Mouse (Mus musculus) heart, postnatal 0 days (tissue): Measurements from ENCODE around the gene Foxf1. TPM values are rescaled to one million over a fixed set of nuclear protein-coding genes. Genes with fewer than 3 reads are reported as not detected.
A peak's percentile ranks its signal among the peaks of the same experiment; 100 is the strongest.

Source experiments
- ATAC-seq: fragments of 200-750 bp; cut with Nextera tagmentation; 2 replicates; pipeline ENCODE4 v1.8.0; 2017; ENCODE audit warnings: low read depth, moderate number of reproducible peaks, moderate library complexity; ENCODE audit not compliant: insufficient read depth
- DNase-seq: peaks from one replicate; pipeline ENCODE4 v3.0.0-alpha.2; 2016; ENCODE audit warnings: low spot score
- H3K27ac ChIP-seq: fragments of 300-500 bp; sonication (generic); 2 replicates; pipeline ENCODE4 v1.5.1; 2014; ENCODE audit warnings: low read depth, mild to moderate bottlenecking
- H3K27me3 ChIP-seq: fragments of 300-500 bp; sonication (generic); 2 replicates; pipeline ENCODE4 v1.6.1; 2014; ENCODE audit warnings: low read length, mixed read lengths; ENCODE audit not compliant: control insufficient read depth, insufficient read depth
- H3K36me3 ChIP-seq: fragments of 300-500 bp; sonication (generic); replicated peaks from 2 replicates; pipeline ENCODE4 v1.6.1; 2014; ENCODE audit warnings: low read length, mixed read lengths; ENCODE audit not compliant: control insufficient read depth, insufficient read depth
- H3K4me1 ChIP-seq: fragments of 300-500 bp; sonication (generic); 2 replicates; pipeline ENCODE4 v1.6.1; 2014; ENCODE audit warnings: antibody characterized with exemption; ENCODE audit not compliant: control insufficient read depth, insufficient read depth
- H3K4me2 ChIP-seq: fragments of 300-500 bp; sonication (generic); 2 replicates; pipeline ENCODE4 v1.6.1; 2014; ENCODE audit warnings: low read depth, mild to moderate bottlenecking, low read length, moderate library complexity
- H3K4me3 ChIP-seq: fragments of 300-500 bp; sonication (generic); 2 replicates; pipeline ENCODE4 v1.5.1; 2014; ENCODE audit warnings: low read depth, low read length
- H3K9ac ChIP-seq: fragments of 300-500 bp; sonication (generic); replicated peaks from 2 replicates; pipeline ENCODE4 v1.6.1; 2014; ENCODE audit warnings: low read depth, low read length, mixed read lengths
- H3K9me3 ChIP-seq: fragments of 300-500 bp; sonication (generic); replicated peaks from 2 replicates; pipeline ENCODE4 v1.6.1; 2016; ENCODE audit warnings: low read length; ENCODE audit not compliant: control insufficient read depth
- CTCF ChIP-seq: IDR thresholded peaks from 2 replicates; pipeline ENCODE4 v1.5.1; 2016; ENCODE audit warnings: antibody characterized with exemption, control low read depth, low read depth
- EP300 ChIP-seq: IDR thresholded peaks from 2 replicates; pipeline ENCODE4 v1.6.1; 2016; ENCODE audit warnings: antibody characterized with exemption, low read depth
- WGBS: fragments of 180-500 bp; shearing (Covaris S2); extraction: QIAGEN DNeasy Blood & Tissue Kit; methylation state at CpG from one replicate; pipeline ENCODE4 v1.1.7; 2014; 5-methylcytosine and 5-hydroxymethylcytosine counted together
- polyA plus RNA-seq: library from polyadenylated mRNA; unstranded; fragments of >200 nt; fragmentation: Nextera tagmentation; extraction: Ambion mirVana; gene quantifications from 2 replicates; pipeline ENCODE4 v1.2.1, GENCODE M21; 2015
- total RNA-seq: library from RNA; depleted of rRNA; stranded (reverse); fragments of >200 nt; gene quantifications from 2 replicates; pipeline ENCODE4 v1.2.3, GENCODE M21; 2014; ENCODE audit warnings: low replicate concordance

Gene Foxf1
- total and polyA plus RNA-seq, 2 experiments from 2014 or later = 0.23 to 3.1 TPM

- Histone ChIP-seq H3K4me3 (peak overlapping the region; percentile 70), H3K27me3 (peaks cover 99% of the 10 kb centered on the region), H3K4me1 (peaks cover 16% of the 10 kb centered on the region; the same call in 1 of the 2 replicates), H3K4me2 (peak overlapping the region; percentile 98), H3K9me3 (no peaks in the 10 kb centered on the region), H3K36me3 (no peaks in the 10 kb centered on the region), H3K27ac (no peak overlapping the region), H3K9ac (no peak overlapping the region)
- WGBS = 3% methylated on average over 55 of the region's 57 CpGs
- ATAC-seq (no peak), DNase-seq (no peak)
- TF ChIP-seq CTCF (no peak), EP300 (no peak)
Observed at GRCm38 (mm10) chr8:121082218-121083092, 1.7 kb upstream of the Foxf1 start.

GRCm38 (mm10) chr8:121083093-121083935, 872 bp upstream of the Foxf1 start:
- H3K9ac ChIP-seq = peak overlapping the region; percentile 28; the same call in 1 of the 2 replicates
- peak overlapping the region; percentile 70 for H3K4me3 ChIP-seq
- peaks cover 99% of the 10 kb centered on the region for H3K27me3 ChIP-seq
- DNase-seq (peak; percentile 45), ATAC-seq (peak; percentile 86)
- WGBS = under 1% methylated on average over 74 of the region's 89 CpGs
- TF ChIP-seq EP300 = no peak
- no peak for TF ChIP-seq CTCF
- peak overlapping the region; percentile 98 for H3K4me2 ChIP-seq
- no peaks in the 10 kb centered on the region for H3K9me3 ChIP-seq
- H3K4me1 ChIP-seq = peaks cover 16% of the 10 kb centered on the region; the same call in 1 of the 2 replicates
- H3K36me3 ChIP-seq = no peaks in the 10 kb centered on the region
- no peak overlapping the region for H3K27ac ChIP-seq

- TF ChIP-seq CTCF = no peak
- no peak for TF ChIP-seq EP300
- H3K27me3 ChIP-seq = peaks cover 100% of the 10 kb centered on the region
- 4% methylated on average over 11 of the region's 27 CpGs for WGBS
Observed at GRCm38 (mm10) chr8:121083936-121084209, 313 bp upstream of the Foxf1 start.

GRCm38 (mm10) chr8:121085011-121085410, 825 bp downstream of the Foxf1 start:
- H3K9me3 ChIP-seq = no peaks in the 10 kb centered on the region
- H3K4me2 ChIP-seq = peak overlapping the region; percentile 98
- peak overlapping the region; percentile 70 for H3K4me3 ChIP-seq
- no peaks in the 10 kb centered on the region for H3K36me3 ChIP-seq
- peaks cover 100% of the 10 kb centered on the region for H3K27me3 ChIP-seq
- H3K9ac ChIP-seq = no peak overlapping the region
- 14% methylated on average over 23 of the region's 30 CpGs for WGBS
- DNase-seq (no peak), ATAC-seq (no peak)
- TF ChIP-seq EP300 (no peak), CTCF (no peak)
- H3K27ac ChIP-seq = no peak overlapping the region
- H3K4me1 ChIP-seq = peaks cover 16% of the 10 kb centered on the region; the same call in 1 of the 2 replicates

More at GRCm38 (mm10) chr8:121083936-121084209, 313 bp upstream of the Foxf1 start:
- H3K4me1 ChIP-seq = peaks cover 16% of the 10 kb centered on the region; the same call in 1 of the 2 replicates
- DNase-seq (no peak), ATAC-seq (no peak)
- H3K9ac ChIP-seq = peak overlapping the region; percentile 28; the same call in 1 of the 2 replicates
- peak overlapping the region; percentile 70 for H3K4me3 ChIP-seq
- no peak overlapping the region for H3K27ac ChIP-seq
- H3K9me3 ChIP-seq = no peaks in the 10 kb centered on the region
- H3K4me2 ChIP-seq = peak overlapping the region; percentile 98
- H3K36me3 ChIP-seq = no peaks in the 10 kb centered on the region

GRCm38 (mm10) chr8:121085561-121085960, 1.4 kb downstream of the Foxf1 start:
- Histone ChIP-seq H3K27me3 (peaks cover 100% of the 10 kb centered on the region), H3K4me2 (no peak overlapping the region), H3K4me3 (no peak overlapping the region)

More at GRCm38 (mm10) chr8:121085561-121085960, 1.4 kb downstream of the Foxf1 start:
- no peak overlapping the region for H3K9ac ChIP-seq
- 88% methylated on average over 3 of the region's 3 CpGs for WGBS
- H3K4me1 ChIP-seq = peaks cover 16% of the 10 kb centered on the region; the same call in 1 of the 2 replicates
- H3K36me3 ChIP-seq = no peaks in the 10 kb centered on the region
- no peaks in the 10 kb centered on the region for H3K9me3 ChIP-seq
- DNase-seq (no peak), ATAC-seq (no peak)
- no peak for TF ChIP-seq CTCF
- H3K27ac ChIP-seq = no peak overlapping the region
